Mouse (Mus musculus): ENCODE measurements around the gene Zbtb16. TPM values are rescaled to one million over a fixed set of nuclear protein-coding genes. Genes with fewer than 3 reads are reported as not detected.

Zbtb16 gene
- total RNA-seq, 2 experiments from 2014 or later = 122 to 213 TPM

DNA sequence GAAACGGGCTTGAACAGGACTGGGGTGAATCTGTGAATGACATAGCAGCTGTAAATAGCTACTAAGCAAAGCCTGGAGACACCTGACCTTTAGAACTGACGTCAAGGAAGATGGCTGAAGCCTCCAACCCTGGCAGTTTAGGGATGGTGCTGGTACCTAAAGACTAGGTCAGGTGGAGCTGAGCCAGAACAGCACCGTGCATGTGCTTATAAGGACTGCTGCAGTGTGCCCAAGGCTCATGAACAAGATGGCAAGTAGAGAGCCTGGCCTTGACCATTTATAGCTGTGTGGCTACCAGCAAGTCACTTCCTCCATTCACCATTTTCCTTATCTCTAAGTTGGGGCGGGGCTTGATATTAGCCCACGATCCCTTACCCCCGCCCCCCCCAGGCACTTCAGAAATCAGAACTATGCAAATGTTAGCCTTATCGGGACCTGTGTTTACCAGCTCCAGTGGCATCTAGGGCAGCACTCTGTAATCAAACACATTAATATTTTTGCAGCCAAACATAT, 9.6 kb downstream of the Zbtb16 start:
- peak in 1 of 2 experiments; percentile 48 for DNase-seq

DNA sequence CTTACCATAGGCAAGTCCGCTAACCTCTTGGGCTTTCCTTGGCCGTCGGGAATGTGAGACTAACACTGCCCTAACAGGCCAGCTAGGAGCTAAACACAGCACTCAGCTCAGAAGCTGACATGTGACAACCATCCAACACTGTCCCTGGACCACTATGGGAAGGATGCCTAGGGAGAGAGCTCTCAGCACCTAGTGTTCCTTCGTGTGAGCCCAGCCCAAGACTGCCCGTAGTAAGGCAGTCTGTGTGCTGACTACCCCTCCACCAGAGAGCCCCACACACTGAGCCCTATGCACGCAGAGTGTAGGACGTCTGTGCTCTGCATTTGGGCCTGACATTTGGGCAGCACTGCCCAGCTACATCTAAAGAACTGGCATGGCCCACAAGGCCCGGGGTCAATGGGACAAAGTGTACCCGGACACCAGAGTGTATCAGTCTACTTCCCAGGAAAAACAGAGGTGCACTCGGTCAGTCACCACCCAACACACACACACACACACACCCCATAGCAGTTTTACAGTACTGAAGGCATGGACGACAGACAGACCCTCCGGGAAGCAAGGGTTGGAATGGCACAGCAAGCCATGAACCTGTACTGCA, 11.4 kb downstream of the Zbtb16 start:
- DNase-seq = peak in 1 of 2 experiments; percentile 53

DNA sequence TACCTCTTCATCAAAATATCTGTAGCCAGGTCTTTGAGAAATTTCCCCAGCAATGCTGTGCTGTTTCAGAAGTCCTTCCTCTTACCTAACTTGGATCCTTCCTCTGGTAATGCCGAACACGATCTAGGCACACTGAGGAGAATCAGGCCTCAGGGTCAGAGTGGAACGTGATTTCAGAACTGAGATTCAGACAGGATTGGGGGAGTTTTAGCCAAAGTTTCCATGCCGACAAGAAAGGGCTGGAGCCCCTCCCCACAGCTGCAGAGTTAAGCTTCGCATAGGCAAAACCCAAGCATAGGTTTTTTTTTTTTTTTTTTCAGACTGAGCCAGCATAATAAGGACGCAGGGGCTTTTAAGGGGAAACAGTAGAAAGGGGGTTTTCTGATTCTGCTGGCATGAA, 12.2 kb downstream of the Zbtb16 start:
- DNase-seq = no peak

DNA sequence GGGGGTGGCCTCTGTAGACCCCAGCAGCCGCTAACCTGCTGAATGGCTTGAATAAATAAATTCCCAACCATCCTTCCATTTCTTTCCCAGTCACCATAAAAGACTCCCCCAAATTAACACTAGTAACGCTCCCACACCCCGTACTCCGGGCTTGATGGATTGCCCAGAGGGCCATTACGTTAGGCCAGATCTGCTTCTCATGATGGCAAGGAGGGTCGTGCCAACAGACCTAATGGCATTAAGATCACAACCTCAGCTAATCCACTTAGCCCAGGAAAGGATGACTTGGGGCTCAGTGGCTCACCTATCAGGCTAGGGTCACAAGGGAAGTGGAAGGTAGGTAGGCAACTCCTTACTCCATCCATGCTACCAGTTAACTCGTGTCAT, 12.7 kb downstream of the Zbtb16 start:
- no peak for DNase-seq

DNA sequence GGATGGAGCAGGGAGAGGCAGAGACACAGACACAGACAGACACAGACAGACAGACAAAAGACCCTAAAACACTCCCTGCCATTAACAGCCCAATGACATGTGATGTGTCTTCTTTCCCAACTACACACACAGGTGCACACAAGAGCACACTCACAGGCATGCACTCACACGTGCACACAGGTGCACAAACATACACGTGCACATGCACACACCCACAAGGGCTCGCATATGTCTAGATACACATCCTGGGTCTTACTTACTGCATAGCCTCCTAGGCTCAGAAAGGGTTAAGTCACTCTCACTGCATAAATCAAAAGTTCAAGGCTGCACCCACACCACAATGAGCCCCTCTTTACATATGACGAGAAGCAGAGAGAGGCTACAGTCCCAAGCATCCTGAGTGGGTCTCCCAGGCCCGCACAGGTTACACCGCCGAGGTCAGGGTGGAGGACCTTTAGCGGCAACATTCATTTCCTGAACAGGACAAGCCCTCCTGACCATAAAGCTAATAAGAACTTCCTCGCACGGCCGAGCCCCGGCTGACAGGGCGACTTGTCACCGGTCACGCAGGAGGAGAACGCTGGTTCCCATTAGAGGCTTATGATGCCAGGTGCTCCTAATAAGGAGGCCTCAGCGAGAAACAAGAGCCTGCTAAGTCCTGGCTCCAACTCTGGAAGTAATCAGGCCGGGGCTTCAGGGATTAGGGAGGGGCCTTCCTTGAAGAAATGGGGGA, 13.3 kb downstream of the Zbtb16 start:
- no peak for DNase-seq

DNA sequence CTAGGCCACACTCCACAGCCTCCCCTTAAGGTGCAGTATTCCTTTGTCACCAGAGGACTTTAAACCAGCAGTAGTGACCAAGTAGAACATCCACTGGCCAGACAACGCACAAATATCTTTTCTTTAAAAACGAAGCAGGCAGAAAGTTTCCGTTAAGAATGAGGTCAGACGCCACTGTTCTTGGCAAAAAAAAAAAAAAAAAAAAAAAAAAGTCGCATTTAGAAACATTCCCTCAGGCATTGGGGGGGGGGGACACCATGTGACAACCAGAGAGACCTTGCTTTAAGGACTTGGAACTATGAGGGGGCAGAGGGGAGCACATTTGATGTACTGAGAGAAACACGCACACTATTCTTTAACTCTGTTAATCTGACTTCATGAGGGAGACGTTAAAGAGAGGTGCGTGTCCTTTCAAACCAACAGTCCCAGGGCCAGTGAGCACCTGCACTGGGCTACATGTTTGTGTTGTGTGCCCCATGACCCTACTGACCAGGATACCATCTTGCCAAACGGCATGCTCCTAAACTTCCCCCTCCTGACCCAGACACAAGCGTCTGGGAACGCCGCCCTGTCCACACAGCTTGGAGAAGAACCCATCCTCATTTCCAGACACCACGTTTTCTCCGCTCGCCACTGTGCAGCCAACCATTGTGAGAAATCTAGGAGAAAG, 14.0 kb downstream of the Zbtb16 start:
- DNase-seq = no peak

GRCm38 (mm10) chr9:48821431-48821830, 14.6 kb downstream of the Zbtb16 start:
- DNase-seq = no peak

- DNase-seq = no peak
These were observed 15.2 kb downstream of the Zbtb16 start for GRCm38 (mm10) chr9:48820791-48821190.

DNA sequence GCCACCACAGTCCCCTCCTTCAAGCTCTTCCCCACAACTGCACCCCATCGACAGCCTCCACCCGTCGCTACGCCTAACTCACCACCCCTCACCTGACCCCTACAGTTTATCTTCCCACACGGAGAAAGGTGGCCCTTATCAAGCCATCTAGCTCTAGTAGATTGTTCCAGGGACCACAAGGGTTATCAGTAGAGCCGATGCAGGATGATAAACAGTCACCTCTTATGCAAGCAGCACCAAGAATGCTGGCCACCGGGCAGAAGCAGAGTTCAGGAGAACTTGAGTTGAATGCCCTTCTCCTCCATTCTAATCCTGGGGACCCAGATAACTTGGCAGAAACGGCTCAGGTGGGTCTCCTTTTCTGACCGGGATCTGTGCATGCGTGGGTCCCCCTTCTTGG, 16.3 kb downstream of the Zbtb16 start:
- no peak for DNase-seq

DNA sequence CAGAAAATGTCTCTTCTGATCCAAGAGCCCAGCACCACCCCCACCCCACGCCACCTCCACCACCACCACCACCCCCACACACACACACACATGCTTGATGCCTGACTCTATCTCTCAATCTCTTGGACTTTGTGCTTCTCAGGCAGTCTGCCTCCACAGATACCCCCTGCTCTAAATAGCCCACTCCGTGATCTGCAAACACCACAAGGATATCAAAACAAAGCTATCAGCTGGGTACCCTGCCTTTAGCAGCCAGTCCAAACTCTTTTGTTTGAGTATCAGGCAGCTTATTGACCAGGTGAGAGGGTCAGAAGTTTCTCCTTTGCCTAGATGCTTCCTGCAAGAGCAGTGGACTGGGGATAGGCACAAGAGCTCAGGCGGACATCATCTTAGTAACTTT, 16.9 kb downstream of the Zbtb16 start:
- no peak for DNase-seq

DNA sequence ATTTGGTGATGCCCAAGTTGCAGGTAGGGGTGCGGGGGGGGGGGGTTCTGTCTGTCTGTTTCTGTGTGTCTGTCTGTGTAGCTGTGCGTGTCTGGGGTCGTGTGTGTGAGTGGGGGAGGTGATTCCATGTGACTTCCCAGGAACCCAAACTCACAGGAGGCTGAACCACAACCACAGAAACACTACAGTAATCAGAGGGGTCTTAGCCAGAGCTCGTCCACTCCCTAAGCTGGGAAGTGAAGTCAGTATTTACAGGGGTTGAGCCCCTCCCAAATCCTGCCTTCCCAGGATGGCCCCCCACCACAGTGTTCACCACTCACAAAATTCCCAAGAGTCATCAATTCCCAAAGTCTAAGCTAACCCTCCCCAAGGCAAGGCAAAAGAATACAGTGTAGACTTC, 18.1 kb downstream of the Zbtb16 start:
- DNase-seq = no peak

- DNase-seq = peak in 1 of 2 experiments; percentile 84
These were observed 18.6 kb downstream of the Zbtb16 start for GRCm38 (mm10) chr9:48817399-48817793.

DNA sequence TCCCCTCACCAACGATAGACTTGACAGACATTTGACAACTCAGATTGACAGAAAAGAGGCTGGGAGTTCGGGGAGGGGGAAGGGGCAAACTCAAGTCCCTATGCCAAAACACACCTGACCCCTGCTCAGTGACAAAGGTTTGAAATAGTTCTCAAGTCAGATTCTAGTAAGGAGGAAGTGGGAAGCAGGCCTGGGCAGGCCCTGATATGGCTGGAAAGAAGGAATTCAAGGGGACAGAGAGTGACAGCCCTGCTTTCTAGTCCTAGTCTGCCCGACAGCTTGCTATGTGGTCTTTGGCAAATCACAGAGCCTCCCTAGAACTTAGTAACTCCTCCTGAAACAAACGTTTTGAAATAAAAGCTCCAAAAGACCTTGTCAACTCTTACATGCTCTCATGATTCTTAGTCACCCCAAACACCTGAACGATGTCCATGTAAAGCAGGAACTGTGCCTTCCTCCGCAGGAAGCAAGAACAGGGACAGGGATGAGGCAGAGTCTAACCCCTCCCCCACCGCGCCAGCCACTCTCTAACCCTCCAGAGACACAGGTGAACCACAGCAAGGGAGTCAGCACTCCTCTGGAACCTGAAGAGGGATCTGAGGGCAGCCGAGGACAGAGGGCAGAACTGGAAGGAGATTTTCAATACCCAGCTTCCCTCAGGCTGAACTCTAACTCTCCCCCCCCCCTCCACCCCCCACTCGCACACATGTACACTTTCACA, 19.2 kb downstream of the Zbtb16 start:
- DNase-seq = no peak

DNA sequence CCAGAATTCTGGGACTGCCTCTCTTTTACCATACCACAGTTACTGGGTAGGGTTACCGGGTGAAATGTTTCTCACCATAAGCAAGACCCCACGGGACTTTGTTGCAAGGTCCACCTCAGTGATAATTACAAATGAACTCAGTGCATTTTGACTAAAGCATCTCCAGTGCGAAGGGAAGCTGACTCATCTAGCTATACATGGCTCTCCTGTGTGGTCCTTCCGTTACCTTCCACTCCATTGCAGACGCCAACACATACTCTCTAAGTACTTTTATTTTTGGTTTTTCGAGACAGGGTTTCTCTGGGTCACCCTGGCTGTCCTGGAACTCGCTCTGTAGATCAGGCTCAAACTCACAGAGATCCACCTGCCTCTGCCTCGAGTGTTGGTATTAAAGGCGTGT, 19.9 kb downstream of the Zbtb16 start:
- no peak for DNase-seq

DNA sequence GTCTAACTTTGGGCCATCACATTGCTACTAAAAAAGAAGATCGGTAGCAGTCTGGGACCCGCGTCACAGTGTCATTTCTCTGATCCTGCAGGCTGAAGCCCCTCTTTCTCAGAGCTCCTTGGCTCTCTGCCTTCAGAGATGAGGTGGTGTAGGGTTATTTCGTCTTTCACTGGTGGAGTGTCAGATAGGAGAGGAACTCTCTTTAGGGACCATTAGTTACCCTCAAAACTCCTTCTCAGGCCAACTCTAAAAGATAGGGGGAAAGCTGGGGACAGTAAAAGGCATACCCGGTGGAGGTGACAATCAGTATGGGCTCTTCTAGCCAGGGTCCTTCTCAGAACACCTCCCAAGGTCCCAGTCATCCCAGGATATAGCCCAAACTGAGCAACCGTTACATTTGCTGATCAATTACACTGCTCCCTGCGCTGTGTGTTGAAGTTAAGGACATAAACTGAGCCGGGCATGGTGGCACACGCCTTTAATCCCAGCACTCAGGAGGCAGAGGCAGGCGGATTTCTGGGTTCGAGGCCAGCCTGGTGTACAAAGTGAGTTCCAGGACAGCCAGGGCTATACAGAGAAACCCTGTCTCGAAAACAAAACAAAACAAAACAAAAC, 21.0 kb downstream of the Zbtb16 start:
- DNase-seq = no peak

DNA sequence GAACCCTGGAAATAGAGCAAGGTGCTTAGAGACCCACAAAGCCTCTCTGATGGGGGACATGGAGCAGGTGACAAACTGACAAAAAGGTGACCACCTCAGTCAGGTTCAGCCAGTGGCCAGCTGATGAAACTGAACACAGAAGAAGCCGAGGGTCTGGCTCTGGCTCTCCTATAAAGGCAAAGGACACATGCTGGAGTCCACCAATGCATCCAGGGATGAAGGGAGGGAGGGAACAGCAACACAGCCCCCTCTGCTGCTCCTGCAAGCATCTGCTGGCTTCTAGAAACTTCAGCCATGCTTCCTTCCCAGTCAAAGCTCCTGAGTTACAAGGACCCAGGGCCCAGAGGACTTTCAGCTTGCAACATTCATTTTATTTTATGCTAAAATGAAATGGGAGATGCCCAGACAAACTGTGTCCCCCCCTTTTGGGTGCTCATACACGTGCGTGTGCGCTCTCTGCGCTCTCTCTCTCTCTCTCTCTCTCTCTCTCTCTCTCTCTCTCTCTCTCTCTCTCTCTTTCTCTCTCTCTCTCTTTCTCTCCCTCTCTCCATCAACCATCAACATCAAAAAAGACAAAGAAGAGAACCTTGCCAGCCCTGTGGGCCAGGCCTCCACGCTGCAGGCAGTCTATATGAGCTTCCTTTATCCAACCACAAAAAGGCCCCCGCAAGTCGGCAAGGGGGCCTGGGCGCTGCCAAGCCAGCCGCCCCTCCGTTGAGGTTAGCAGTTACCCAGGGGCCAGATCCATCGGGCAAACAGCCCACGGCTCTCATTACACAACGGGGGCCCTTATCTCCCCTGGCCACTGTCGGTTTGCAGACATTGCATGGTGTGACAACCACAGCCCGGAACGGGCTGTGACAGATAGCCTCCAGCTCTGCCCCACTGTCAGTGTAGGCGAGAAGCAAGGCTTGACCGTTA, 21.8 kb downstream of the Zbtb16 start:
- DNase-seq = peak in 1 of 2 experiments; percentile 77

DNA sequence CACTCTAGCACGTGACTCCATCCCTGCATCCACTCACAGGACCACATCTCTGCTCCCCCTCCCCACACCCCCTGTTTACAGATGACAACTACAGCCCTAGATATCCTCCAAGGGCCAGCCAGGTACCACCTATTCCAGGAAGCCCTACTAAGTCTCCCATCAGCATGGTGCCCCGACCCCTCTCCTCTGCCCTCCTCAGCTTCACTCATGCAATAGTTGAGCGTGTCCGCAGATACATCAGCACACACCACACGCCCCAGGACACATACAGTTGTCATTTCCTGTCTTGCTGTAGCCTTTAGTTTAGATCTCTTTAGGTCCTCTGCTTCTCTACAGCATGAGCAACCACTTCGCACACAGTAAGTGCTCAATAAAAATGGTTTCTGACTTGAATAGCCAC, 23.7 kb downstream of the Zbtb16 start:
- no peak for DNase-seq

GRCm38 (mm10) chr9:48806591-48806990, 29.4 kb downstream of the Zbtb16 start:
- no peak for DNase-seq

- DNase-seq = no peak
These were observed 30.2 kb downstream of the Zbtb16 start for GRCm38 (mm10) chr9:48805850-48806249.

DNA sequence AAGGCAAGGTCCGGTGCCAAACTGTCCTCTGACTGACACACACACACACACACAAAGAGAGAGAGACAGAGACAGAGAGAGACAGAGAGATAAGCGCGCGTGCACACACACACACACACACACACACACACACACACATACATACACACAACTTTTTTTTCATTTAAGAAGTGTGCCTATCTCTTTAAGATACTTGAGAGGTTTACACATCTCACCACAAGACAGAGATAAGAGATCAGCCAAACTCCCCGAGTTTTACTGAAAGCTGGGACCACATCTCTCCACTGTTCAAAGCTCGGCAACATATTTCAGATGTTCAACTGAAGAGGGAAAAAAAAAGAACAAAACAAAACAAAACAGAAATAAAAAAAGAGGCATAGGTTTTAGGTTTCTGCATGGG, 31.5 kb downstream of the Zbtb16 start:
- no peak for DNase-seq

All from heart, adult 18-20 months (tissue).